Mouse (Mus musculus) lung, postnatal 10 days (tissue): Measurements from ENCODE around the gene Eif3d.

Experiments used
- DNase-seq: peaks from one replicate; pipeline ENCODE4 v3.0.0; 2021

Eif3d gene

GRCm38 (mm10) chr15:77949061-77949460 is 21.6 kb downstream of the Eif3d start:
- no peak for DNase-seq

- peak; percentile 42 for DNase-seq
Observed at GRCm38 (mm10) chr15:77945711-77946110, 24.9 kb downstream of the Eif3d start.

- no peak for DNase-seq
Observed at GRCm38 (mm10) chr15:77941563-77941962, 29.1 kb downstream of the Eif3d start.

GRCm38 (mm10) chr15:77938516-77938915 is 32.1 kb downstream of the Eif3d start:
- DNase-seq: no peak

- DNase-seq: no peak
Observed at GRCm38 (mm10) chr15:77935673-77936375, 34.8 kb downstream of the Eif3d start.

- DNase-seq: no peak
Observed at GRCm38 (mm10) chr15:77934968-77935367, 35.6 kb downstream of the Eif3d start.

- DNase-seq: no peak
Observed at GRCm38 (mm10) chr15:77934326-77934725, 36.3 kb downstream of the Eif3d start.

GRCm38 (mm10) chr15:77933770-77934169 is 36.8 kb downstream of the Eif3d start:
- peak; percentile 99 for DNase-seq

GRCm38 (mm10) chr15:77933222-77933621 is 37.4 kb downstream of the Eif3d start:
- DNase-seq: no peak

- DNase-seq: no peak
Observed at GRCm38 (mm10) chr15:77931689-77932016, 39.0 kb downstream of the Eif3d start.

- DNase-seq: no peak
Observed at GRCm38 (mm10) chr15:77930986-77931688, 39.5 kb downstream of the Eif3d start.

GRCm38 (mm10) chr15:77929804-77930203 is 40.8 kb downstream of the Eif3d start:
- DNase-seq: no peak

GRCm38 (mm10) chr15:77928673-77929331 is 41.8 kb downstream of the Eif3d start, which contains the start of gene Txn2:
Txn2 (minus strand) TSS chr15:77929006.
- DNase-seq: peak; percentile 99

- no peak for DNase-seq
Observed at GRCm38 (mm10) chr15:77928091-77928490, 42.5 kb downstream of the Eif3d start.

- no peak for DNase-seq
Observed at GRCm38 (mm10) chr15:77926921-77927320, 43.7 kb downstream of the Eif3d start.

- no peak for DNase-seq
Observed at GRCm38 (mm10) chr15:77925195-77925594, 45.4 kb downstream of the Eif3d start.

- no peak for DNase-seq
Observed at GRCm38 (mm10) chr15:77923267-77924035, 47.2 kb downstream of the Eif3d start.

GRCm38 (mm10) chr15:77922710-77923109 is 47.9 kb downstream of the Eif3d start:
- no peak for DNase-seq

GRCm38 (mm10) chr15:77921636-77922035 is 49.0 kb downstream of the Eif3d start:
- DNase-seq: no peak

- peak; percentile 68 for DNase-seq
Observed at GRCm38 (mm10) chr15:77920511-77921462, 49.8 kb downstream of the Eif3d start.

GRCm38 (mm10) chr15:77919441-77919840 is 51.2 kb downstream of the Eif3d start:
- DNase-seq: no peak
